Mouse (Mus musculus) lung, adult 2 months (tissue): ENCODE results near the gene Dab1.

Experiments used
- CTCF ChIP-seq: fragments of 200-500 bp; IDR thresholded peaks from 2 replicates; pipeline ENCODE4 v1.5.1; 2011; ENCODE audit warnings: mild to moderate bottlenecking, low read length, control low read depth; ENCODE audit not compliant: insufficient read depth
- POLR2A ChIP-seq: fragments of 200-500 bp; IDR thresholded peaks from 2 replicates; pipeline ENCODE4 v1.6.1; 2011; ENCODE audit warnings: low read depth, mild to moderate bottlenecking, control low read depth, low read length, borderline replicate concordance; ENCODE audit errors: extremely low read depth

DNA sequence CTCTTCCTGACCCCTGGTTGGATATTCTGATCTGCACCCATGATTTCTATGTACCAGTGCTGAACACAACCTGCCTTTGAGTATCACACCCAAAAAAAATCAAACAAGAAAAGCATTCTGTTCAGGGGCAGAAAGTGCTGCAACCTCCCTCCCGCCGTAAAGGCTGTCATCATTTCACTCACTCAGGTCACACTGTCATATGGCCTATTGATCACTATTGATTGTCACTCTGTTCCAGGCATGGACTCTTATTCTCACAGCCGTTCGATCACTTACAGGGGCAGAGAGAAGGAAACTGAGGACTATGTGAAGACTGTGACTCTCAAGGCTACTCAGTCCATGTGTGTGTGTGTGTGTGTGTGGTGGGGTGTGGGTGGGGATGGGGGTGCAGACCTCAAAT, 1149.0 kb downstream of the Dab1 start:
- TF ChIP-seq POLR2A (no peak), CTCF (no peak)
